Mouse (Mus musculus) liver, embryonic 11.5 days (tissue): ENCODE results near the gene Abcb9. TPM values are rescaled to one million over a fixed set of nuclear protein-coding genes. Genes with fewer than 3 reads are reported as not detected.

Experiments
- ATAC-seq: fragments of 200-750 bp; cut with Nextera tagmentation; replicated peaks from 2 replicates; pipeline ENCODE4 v1.8.0; 2017; ENCODE audit warnings: moderate number of reproducible peaks, mild to moderate bottlenecking, moderate TSS enrichment, moderate library complexity; ENCODE audit not compliant: low FRiP score
- DNase-seq: peaks from one replicate; pipeline ENCODE4 v3.0.0-alpha.2; 2017; ENCODE audit warnings: low spot score
- H3K27ac ChIP-seq: fragments of 300-500 bp; sonication (generic); 2 replicates; pipeline ENCODE4 v1.5.1; 2014; ENCODE audit warnings: mild to moderate bottlenecking, low read depth, low read length, control low read depth
- H3K27me3 ChIP-seq: fragments of 300-500 bp; sonication (generic); replicated peaks from 2 replicates; pipeline ENCODE4 v1.6.1; 2014; ENCODE audit warnings: low read length, mixed read lengths; ENCODE audit not compliant: control insufficient read depth, insufficient read depth
- H3K36me3 ChIP-seq: fragments of 300-500 bp; sonication (generic); 2 replicates; pipeline ENCODE4 v1.6.1; 2014; ENCODE audit warnings: mild to moderate bottlenecking, low read length, moderate library complexity, mixed read lengths; ENCODE audit not compliant: control insufficient read depth, insufficient read depth
- H3K4me1 ChIP-seq: fragments of 300-500 bp; sonication (generic); replicated peaks from 2 replicates; pipeline ENCODE4 v1.6.1; 2014; ENCODE audit warnings: low read length, mixed read lengths; ENCODE audit not compliant: control insufficient read depth, insufficient read depth
- H3K4me2 ChIP-seq: fragments of 300-500 bp; sonication (generic); 2 replicates; pipeline ENCODE4 v1.6.1; 2014; ENCODE audit warnings: mild to moderate bottlenecking, control low read depth, moderate library complexity
- H3K4me3 ChIP-seq: fragments of 300-500 bp; sonication (generic); 2 replicates; pipeline ENCODE4 v1.5.1; 2014; ENCODE audit warnings: low read depth, low read length, control low read depth
- H3K9ac ChIP-seq: fragments of 300-500 bp; sonication (generic); 2 replicates; pipeline ENCODE4 v1.6.1; 2014; ENCODE audit warnings: low read depth, low read length, control low read depth
- H3K9me3 ChIP-seq: fragments of 300-500 bp; sonication (generic); 2 replicates; pipeline ENCODE4 v1.6.1; 2016; ENCODE audit warnings: low read length, inconsistent platforms, mixed read lengths; ENCODE audit not compliant: control insufficient read depth
- WGBS: fragments of 180-500 bp; shearing (Covaris S2); extraction: QIAGEN DNeasy Blood & Tissue Kit; methylation state at CpG from one replicate; pipeline ENCODE4 v1.1.7; 2014; 5-methylcytosine and 5-hydroxymethylcytosine counted together
- polyA plus RNA-seq: library from polyadenylated mRNA; unstranded; fragments of >200 nt; fragmentation: Nextera tagmentation; extraction: Ambion mirVana; gene quantifications from 2 replicates; pipeline ENCODE4 v1.2.1, GENCODE M21; 2014

Abcb9 gene
- polyA plus RNA-seq, 1 experiment from 2014 or later = 4.1 TPM

DNA sequence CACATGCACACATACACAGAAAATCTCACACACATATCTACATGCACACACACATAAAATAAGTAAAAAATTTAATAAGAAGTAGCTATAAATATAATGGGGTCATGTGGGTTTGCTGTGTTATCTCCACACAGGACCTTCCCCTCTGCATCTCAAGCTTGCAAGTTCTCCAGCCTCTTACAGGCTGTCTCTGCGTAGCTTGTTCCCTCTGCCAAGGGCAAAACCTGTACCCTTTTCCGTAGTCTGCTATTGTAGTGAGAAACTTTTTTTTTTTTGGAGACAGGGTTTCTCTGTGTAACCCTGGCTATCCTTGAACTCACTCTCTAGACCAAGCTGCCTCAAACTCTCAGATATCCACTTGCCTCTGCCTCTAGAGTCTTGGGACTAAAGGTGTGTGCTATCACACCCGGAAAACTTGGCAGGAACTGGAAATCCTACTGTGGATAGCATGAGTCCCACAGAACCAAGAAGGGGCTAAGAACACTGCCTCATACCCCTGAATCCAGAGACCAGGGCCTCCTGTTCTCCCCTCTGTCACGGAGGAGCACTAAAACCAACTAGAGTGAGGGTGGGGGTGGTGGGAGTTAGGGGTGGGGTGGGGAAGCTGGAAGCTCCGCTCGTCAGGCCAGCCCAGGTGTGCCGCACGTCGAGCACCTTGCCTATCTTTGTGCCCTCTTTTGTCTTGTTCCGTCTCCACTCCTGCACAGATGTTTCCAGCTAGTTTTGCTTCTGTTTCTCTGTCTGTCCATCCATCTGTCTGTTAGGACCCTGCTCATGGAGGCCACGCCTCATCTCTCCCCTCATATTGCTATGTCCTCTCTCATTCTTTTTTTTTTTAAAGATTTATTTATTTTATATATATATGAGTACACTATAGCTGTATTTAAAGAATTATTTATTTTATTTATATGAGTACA is 4.8 kb upstream of the Abcb9 start:
- peaks cover 1% of the 10 kb centered on the region for H3K4me1 ChIP-seq
- H3K4me3 ChIP-seq = no peak overlapping the region
- no peaks in the 10 kb centered on the region for H3K9me3 ChIP-seq
- no peaks in the 10 kb centered on the region for H3K27me3 ChIP-seq
- ATAC-seq (no peak), DNase-seq (no peak)
- no peak overlapping the region for H3K27ac ChIP-seq
- no peak overlapping the region for H3K9ac ChIP-seq
- no peaks in the 10 kb centered on the region for H3K36me3 ChIP-seq
- H3K4me2 ChIP-seq = no peak overlapping the region
- WGBS = 87% methylated on average over 11 of the region's 11 CpGs

DNA sequence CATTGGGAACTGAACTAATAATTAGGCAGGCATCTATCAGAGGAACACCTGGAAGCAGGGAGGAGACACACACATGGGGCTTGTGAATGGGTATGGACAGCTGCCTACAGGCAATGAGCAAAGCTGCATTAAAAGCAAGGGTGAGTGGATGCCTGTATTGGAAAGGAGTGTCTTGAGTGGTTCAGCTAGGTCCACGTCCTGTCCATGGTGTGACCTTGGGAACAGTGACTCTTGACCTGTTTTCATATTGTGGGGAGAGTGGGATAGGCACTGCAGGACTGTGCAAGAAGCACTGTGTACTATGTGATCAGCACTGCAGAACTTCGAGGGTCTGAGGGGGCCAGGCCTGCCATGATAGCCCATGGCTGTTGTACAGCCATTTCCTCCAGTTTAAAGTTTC is 3.3 kb upstream of the Abcb9 start:
- no peaks in the 10 kb centered on the region for H3K9me3 ChIP-seq
- ATAC-seq (no peak), DNase-seq (no peak)
- H3K9ac ChIP-seq = no peak overlapping the region
- no peaks in the 10 kb centered on the region; the same call in 1 of the 2 replicates for H3K27me3 ChIP-seq
- H3K4me3 ChIP-seq = no peak overlapping the region
- H3K4me2 ChIP-seq = no peak overlapping the region
- H3K27ac ChIP-seq = no peak overlapping the region
- 93% methylated on average over 2 of the region's 2 CpGs for WGBS
- H3K36me3 ChIP-seq = no peaks in the 10 kb centered on the region
- H3K4me1 ChIP-seq = peaks cover 13% of the 10 kb centered on the region

GRCm38 (mm10) chr5:124095077-124095581 is 469 bp downstream of the Abcb9 start:
- DNase-seq = no peak
- Histone ChIP-seq H3K4me3 (peak overlapping the region; percentile 60), H3K4me1 (peaks cover 29% of the 10 kb centered on the region), H3K27me3 (no peaks in the 10 kb centered on the region; the same call in 1 of the 2 replicates), H3K9ac (peak overlapping the region; percentile 73), H3K4me2 (peak overlapping the region; percentile 92), H3K27ac (peak overlapping the region; percentile 39; the same call in 1 of the 2 replicates), H3K9me3 (no peaks in the 10 kb centered on the region), H3K36me3 (no peaks in the 10 kb centered on the region)
- 10% methylated on average over 19 of the region's 19 CpGs for WGBS
- ATAC-seq = peak; percentile 76

GRCm38 (mm10) chr5:124093852-124094604 is 1.6 kb downstream of the Abcb9 start:
- H3K27me3 ChIP-seq = no peaks in the 10 kb centered on the region; the same call in 1 of the 2 replicates
- 0 out of 2 replicates have a peak overlapping the region, but pooled peaks have one; percentile 13 for H3K4me3 ChIP-seq
- peak overlapping the region; percentile 21; the same call in 1 of the 2 replicates for H3K27ac ChIP-seq
- H3K9ac ChIP-seq = no peak overlapping the region
- no peaks in the 10 kb centered on the region for H3K36me3 ChIP-seq
- no peaks in the 10 kb centered on the region for H3K9me3 ChIP-seq
- WGBS = 83% methylated on average over 12 of the region's 12 CpGs
- no peak for ATAC-seq
- DNase-seq = no peak
- H3K4me1 ChIP-seq = peaks cover 29% of the 10 kb centered on the region
- H3K4me2 ChIP-seq = peak overlapping the region; percentile 92

DNA sequence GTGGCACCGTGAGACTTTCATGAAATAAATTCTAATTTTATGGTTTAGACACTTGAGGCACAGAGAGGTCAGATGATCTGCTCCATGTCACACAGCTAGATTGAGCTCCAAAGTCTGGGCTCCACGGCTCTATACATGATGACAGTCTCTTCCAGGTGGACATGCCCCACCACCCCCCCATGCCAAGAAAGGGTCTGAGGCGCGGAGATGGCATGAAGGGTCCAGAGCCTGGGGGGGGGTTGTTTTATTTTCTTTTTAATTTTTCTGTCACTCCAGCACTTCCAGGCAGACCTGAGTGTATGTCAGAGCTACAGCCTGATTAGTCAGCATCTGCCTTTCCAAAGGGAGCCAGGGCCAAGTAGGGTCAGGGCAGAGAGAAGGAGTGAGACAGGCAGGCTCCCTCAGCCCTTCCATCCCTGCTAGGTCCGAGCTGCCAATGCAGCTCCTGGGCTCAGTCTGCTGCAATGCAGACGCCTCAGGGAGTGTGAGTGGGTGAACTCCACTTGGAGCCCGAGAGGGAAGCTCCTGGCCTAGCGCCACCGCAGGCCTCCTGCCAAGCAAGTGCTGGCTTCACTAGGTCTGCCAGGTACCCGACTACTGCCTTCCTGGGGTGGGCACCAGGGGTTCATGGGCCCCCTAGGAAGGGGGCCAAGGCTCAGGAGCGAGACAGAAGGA is 2.3 kb downstream of the Abcb9 start:
- H3K4me3 ChIP-seq = no peak overlapping the region
- H3K27ac ChIP-seq = no peak overlapping the region
- no peaks in the 10 kb centered on the region for H3K36me3 ChIP-seq
- 85% methylated on average over 11 of the region's 11 CpGs for WGBS
- DNase-seq (no peak), ATAC-seq (no peak)
- peaks cover 29% of the 10 kb centered on the region for H3K4me1 ChIP-seq
- H3K4me2 ChIP-seq = no peak overlapping the region
- H3K27me3 ChIP-seq = no peaks in the 10 kb centered on the region; the same call in 1 of the 2 replicates
- H3K9me3 ChIP-seq = no peaks in the 10 kb centered on the region
- H3K9ac ChIP-seq = no peak overlapping the region

DNA sequence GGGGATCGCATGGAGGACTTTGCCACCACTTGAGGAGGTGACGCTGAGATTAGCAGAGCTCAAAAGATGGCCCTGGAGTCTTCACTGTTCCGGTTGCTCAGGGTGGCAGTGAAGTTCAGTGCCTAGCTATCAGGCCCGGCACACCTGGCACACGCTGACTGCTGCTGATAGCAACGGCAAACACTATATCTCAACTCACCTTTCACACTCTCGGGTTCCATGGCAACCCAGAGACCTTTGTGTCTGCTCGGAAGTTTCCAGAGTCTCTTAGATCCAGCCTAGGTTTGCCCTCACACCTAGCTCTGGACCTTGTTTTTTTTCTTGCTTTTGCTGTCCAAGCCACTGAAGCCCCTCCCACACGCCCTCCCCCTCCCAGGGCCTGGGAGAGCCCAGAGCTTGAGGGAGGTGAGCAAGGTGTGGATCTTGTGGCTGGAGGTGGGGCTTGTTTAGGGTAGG is 3.6 kb downstream of the Abcb9 start:
- Histone ChIP-seq H3K27me3 (no peaks in the 10 kb centered on the region; the same call in 1 of the 2 replicates), H3K27ac (peak overlapping the region; percentile 66), H3K9ac (peak overlapping the region; percentile 42), H3K4me1 (peaks cover 29% of the 10 kb centered on the region), H3K9me3 (no peaks in the 10 kb centered on the region), H3K4me3 (no peak overlapping the region; the same call in none of the 2 replicates), H3K36me3 (no peaks in the 10 kb centered on the region), H3K4me2 (peak overlapping the region; percentile 51)
- ATAC-seq = peak; percentile 71
- DNase-seq = no peak
- 27% methylated on average over 9 of the region's 9 CpGs for WGBS

GRCm38 (mm10) chr5:124089868-124090267 is 5.7 kb downstream of the Abcb9 start:
- DNase-seq (no peak), ATAC-seq (no peak)
- peaks cover 22% of the 10 kb centered on the region for H3K4me1 ChIP-seq
- 83% methylated on average over 23 of the region's 23 CpGs for WGBS
- no peaks in the 10 kb centered on the region for H3K9me3 ChIP-seq
- no peak overlapping the region for H3K27ac ChIP-seq
- H3K36me3 ChIP-seq = no peaks in the 10 kb centered on the region
- H3K4me2 ChIP-seq = no peak overlapping the region
- H3K27me3 ChIP-seq = no peaks in the 10 kb centered on the region; the same call in 1 of the 2 replicates
- no peak overlapping the region for H3K9ac ChIP-seq
- no peak overlapping the region for H3K4me3 ChIP-seq

DNA sequence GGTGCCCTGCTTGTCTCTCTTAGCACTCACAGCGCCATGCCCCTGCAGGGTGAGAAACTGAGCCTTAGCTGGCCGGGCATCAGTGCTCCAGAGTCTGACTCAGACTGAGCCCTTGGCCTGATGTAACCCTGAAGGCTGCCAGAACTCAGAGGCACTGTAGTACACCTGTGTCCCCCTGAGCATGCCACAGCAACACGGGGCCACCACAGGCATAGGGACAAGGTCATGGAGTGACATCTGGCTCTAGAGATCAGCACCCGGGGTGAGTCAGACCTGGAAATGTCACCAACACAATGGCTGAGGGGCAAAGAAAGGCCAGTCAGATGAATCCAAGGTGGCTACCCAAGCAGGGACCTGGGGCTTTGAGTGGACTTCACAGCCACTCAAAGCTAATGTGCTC is 8.7 kb downstream of the Abcb9 start:
- Histone ChIP-seq H3K4me2 (no peak overlapping the region), H3K9ac (no peak overlapping the region), H3K4me3 (no peak overlapping the region), H3K36me3 (no peaks in the 10 kb centered on the region), H3K4me1 (peaks cover 6% of the 10 kb centered on the region), H3K27me3 (no peaks in the 10 kb centered on the region), H3K9me3 (no peaks in the 10 kb centered on the region), H3K27ac (no peak overlapping the region)
- DNase-seq = no peak
- ATAC-seq = no peak
- 81% methylated on average over 4 of the region's 4 CpGs for WGBS
